Mouse (Mus musculus) thymus, postnatal 25 days (tissue): ENCODE data around the gene Foxp1.
A peak's percentile ranks its signal among the peaks of the same experiment; 100 is the strongest.

ENCODE experiments used
- DNase-seq: peaks from one replicate; pipeline ENCODE4 v3.0.0; 2022

Foxp1 gene

DNA sequence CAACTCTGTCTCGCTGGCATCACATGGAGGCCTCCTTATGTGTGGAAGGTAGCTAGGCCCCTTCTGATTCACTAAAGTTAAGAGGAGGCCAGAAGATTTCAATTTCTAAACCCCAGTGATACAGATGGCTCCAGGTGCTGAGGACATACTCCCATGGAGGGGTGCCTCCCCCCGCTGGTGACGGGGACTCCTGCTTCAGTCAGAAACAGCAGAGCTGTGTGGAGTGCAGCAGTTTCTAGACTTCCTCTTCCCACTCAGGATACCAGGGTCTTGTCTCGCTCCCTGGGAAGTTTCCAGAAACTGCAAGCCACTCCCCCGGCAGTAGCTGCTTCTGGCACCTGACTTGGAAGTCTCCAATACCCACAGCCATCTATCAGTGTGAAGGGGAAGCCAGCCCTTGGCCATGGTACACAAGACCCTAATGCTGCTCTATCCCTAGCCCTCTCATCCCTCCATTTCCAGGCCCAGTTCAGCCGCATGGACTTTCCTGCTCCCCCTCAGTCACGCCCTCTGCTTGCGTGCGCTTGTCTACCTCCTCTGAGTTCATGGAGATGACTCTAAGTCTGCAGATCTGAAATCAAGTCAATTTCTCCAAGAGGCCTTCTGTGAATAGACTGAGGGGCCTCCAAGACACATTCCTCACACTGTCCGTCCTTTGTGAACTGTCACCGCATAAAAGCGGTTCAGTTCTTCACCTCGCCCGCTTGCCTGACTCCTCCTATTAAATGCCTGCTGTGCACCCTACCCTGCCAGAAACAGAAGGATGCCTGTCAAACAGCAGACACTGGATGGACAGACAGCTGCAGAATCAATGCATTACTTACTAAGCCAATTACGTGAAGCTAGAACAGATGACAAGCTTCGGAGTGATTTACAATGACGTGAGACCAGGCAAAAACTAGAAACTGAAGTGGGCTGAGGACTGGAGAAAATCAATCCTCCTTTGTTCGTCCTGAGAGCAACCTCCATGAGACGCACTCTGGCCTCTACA, 202.8 kb downstream of the Foxp1 start:
- no peak for DNase-seq

DNA sequence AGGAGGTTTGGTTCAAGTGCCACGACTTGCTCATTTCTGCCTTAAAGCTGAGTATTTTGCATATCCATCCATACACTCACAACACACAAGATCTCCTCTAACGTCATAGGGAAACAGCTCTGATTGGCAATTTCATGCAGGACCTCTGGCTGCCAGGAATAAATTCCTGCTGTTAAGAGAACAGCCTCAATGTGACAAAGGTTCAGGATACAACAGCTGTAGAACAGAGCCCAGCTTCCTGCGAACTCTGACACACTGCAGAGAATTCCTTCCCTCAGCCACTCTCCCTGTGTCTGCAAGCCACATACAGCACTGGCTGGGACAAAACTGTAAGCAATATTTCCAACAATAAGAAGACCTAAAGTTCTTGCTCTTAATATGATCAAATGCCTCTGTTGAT, 207.8 kb downstream of the Foxp1 start:
- DNase-seq, result no peak

DNA sequence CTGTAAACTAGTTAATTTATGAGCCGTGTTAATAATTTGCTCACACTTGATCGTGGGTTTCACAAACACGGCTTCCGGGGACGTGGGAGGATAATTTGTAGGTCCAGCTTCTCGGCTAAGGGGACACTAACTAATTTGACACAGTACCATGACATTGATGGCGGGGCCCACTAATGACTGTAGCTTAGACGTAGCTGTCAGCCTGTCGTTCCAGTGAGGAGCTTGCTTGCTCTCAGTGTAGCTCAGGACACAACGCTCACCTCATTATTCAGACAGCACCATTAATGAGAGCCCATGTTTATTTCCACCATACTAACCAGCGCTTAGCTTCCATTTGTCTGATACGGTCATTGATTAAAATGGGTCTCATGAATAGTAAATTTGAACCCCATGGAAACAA, 212.0 kb downstream of the Foxp1 start:
- no peak for DNase-seq

DNA sequence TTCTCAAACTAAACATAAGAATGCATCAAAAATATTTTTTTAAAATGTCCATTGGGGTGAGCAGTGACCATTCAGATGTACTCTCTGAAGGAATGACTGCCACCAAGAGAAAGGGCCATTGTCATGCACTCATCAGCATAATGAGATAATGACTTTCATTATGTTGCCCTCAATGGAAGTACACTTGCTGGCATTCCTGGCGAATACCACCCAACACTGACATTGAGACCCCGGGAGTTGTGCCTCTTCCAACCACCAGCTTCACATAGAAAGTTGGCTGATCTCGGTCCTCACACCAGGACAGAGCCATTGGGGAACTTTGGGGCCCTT, 212.4 kb downstream of the Foxp1 start:
- no peak for DNase-seq

DNA sequence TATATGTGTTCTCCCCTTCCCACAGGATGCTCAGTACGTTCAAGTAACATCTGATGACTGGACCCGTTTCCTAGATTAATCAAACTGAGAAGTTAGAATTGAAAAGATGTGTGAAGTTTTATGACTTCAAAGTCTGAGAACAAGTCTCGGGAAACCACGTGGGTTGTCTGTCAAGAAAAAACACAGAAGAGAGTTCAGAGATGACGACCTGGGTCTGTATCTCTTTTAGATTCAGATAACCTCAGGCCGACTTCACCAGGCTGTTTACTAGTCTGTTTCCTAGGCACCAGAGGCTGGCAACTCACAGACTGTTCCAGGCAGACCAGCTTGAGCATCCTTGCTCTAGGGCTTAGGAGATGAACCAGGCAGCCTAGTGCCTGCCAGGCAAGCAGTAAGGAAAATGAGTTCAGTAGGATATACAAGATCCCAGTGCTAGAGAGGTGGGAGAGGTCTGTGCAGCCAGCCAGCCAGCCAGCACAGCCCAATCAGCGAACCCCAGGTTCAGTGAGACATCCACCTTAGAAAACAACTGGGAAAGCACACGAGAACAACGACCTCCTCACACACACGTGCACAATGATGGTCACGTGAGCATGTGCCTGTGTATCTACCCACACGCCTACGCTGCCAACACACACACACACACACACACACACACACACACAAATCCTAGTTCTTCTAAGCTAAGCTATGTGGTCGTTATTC, 212.9 kb downstream of the Foxp1 start:
- DNase-seq, result no peak

DNA sequence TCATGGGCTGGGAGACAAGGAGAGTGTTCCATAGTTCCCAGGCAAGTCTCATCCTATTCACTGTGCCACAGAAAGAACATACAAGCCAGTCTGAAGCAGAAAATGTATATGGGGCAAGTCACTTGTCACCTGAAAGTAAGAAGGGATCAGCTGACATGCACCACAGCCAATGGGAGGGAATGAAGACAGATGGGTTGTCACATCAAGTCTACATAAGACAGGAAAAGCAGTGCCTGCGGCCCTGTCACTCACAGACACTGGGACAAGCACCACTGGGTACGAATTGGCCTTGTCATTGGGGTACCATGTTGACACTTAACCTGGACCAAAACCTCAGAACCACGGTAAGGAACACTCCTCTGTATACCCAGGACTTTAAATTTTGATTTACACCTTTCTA, 216.8 kb downstream of the Foxp1 start:
- DNase-seq, result no peak

DNA sequence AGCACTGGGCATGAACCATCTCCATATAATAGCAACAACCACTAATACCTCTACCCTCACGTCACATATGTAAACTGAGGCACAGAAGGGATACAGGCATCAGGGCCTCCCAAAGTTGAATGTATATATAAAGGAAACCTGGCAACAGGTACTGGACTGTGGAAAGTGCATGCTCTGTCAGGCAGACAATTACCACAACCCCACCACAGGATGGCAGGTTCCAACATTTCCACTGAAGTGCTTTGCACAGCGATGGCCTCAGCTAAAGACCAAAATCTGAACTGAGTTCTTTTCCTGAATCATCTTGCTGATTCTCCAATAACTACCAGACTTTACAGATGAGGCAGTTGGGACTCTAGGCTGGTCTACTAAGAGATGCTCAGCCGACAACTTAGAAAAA, 217.3 kb downstream of the Foxp1 start:
- no peak for DNase-seq

DNA sequence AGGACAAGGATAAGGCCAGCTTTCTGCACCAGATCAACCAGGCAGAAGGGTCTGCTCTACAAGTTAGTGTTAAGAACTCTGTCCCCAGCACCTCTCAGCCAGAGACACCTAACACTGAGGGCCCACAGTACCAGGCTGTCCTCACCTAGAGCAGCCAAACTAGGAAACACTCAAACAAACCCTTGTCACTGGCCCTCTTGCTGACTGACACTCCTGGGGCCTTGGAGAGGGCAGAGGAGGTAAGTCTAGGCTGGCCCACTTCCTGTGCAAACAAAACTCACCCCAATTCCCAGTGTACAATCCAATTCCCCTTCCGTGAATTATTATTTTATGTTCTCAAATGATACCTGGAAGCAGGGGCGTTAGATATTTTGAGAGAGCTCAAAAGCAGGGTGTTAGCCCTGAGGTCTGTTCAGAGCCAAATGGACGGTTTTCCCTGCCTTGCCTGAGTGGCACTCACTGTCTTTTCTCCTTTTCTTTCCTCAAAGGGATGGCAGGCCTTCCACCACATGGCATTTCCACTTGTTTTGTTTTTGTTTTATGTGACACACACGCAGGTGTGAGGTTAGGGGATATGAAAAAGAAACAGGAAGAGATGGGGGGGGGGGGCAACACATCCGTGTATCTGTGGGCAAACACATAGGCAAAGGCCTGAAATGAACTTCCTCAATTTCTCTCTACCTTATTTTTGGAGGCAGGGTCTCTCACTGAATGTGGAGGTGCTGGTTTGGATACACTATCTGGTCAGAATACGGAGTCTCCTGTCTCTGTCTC, 219.7 kb downstream of the Foxp1 start:
- DNase-seq, result peak; percentile 44

DNA sequence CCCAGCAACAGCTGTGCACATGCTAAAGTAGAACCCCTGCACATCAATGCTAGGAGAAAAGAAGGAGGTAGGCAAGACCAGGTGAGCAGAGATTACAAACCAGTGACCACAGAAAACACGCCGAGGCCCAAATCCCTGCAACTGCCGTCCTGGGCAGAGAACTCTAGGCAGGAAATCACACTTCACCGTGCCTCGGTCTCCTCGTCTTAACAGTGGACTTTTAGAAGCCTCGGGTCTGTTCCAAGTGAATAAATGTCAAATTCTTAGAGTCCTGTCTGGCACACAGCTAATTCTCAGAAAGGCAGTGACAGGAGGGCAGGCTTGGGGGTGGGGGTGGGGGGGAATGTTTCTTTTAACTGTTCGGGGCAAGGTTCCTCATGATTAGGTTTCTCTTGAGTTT, 220.6 kb downstream of the Foxp1 start:
- no peak for DNase-seq

DNA sequence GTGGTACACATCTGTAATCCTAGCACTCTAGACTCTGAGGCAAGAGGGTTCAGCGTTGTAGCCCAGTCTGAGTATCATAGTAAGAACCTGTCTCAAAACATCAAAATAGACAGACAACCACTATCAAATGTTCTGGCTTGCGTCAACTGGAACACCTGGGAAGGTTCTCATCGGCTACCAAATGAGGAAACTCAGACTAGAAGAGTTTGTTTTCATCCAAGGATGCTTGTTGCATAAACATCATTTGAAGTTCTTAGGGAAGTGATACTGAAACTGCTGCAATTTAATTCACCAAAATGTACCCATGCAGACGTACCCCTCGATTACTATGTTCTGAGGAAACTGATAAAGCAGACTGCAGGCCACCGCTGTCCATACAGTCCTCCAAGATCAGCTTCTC, 222.3 kb downstream of the Foxp1 start:
- no peak for DNase-seq

DNA sequence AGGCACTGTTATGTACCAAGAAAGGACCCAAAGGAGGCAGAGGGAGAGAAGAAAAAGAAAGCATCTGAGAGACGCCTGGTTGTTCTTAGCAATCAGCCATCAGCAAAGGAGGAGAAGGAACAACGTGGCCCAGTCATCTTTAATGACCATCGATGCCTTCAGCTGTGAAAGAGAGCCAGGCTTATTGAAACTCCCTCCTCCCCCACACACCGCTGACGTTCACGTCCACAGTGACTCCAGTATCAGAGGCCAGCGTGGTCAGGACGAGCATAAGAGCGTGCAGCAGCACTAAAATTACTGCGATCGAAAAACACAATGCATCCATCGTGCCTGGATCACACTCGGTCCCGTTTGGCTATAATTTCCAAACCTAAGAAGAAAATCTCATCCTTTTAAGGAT, 223.3 kb downstream of the Foxp1 start:
- DNase-seq, result no peak

DNA sequence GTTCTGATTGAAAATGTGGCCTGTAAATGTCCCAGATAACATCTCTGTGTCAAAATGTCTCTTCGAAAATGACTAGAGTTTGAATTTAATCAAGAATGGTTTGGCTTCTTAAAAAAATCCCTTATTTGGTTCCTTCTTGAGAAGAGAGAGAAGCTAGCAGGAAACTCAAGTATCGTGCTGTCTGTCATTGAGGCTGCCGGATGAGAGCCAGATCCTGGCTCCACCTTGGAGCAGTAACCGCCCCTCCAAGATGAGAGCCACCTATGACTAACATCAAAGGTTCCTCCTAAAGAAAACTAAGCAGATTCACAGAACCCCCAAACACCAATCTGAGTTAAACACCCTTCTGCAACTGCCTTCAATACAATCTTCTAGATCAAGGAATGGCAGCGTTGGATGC, 225.0 kb downstream of the Foxp1 start:
- no peak for DNase-seq

DNA sequence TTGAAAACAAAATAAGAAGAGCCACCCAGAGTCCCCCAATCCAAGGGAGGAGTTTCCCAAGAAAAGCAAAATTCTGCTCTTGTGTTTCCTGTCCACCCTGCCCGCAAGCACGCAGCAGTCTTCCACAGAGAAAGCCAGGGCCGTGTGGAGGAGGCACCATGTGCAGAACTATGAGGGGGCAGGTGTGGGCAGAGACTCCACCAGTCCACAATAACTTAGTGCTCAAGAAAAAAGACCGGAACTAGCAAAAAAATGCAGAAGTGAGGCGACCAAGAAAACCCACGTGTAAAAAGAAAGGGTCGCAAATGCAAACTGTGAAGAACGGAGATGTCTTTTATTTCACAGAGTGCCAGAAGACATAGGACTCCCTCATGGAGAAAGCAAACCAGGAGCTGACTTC, 227.0 kb downstream of the Foxp1 start:
- DNase-seq, result no peak

DNA sequence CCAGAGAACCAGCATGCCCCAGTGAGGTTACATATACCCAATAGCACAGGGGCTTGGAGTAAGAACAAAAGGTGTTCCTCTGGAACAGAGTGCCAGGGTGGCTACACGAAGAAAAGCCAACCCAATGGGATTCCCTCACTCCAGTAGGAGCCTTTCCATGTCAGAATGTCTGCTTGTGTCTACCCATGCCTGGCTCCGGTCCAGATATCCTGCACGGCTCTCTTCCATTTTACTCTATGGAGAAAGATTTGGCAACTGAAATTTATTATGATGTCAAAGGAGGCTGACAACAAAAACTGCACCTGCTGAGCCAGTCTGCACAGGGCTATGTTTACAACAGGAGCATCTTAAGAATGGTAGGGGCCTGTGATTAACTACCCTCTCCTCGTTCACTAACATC, 233.3 kb downstream of the Foxp1 start:
- no peak for DNase-seq

DNA sequence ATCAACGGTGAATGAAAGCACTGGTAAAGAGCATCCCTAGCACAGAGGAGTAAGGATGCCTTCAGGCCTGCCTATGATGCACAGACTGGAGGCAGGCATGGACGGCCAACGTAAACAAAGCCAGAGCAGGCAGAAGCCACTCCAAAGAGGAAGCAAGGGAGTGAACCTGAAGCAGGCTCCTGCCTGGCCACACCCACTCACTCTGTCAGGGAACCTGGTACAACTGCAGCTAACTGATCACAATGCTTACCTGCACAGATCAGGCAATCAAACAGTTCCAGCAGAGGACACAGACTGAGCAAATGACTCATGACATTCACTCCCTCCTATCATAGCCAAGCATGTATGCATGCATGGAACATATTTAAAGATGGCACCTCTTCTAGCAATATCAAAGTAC, 237.5 kb downstream of the Foxp1 start:
- peak; percentile 4 for DNase-seq

DNA sequence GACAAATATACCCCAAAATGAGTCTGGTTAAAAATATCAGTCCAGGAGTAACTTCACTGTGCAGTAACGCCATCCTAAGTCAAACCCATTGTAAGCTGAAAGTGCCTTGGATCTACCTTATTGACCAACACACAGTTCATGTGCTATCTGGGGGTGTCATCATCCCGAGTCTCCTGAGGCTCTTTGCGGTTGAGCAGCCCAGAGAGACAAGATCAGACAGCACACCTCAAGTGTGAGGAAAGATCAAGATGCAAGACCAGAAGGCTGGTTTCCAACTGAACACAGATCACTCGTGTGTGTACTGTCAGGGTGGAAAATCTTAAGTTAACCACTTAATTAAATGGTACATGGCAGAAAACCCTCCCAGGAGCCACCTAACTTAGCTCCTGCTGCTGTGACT, 238.5 kb downstream of the Foxp1 start:
- DNase-seq, result no peak

DNA sequence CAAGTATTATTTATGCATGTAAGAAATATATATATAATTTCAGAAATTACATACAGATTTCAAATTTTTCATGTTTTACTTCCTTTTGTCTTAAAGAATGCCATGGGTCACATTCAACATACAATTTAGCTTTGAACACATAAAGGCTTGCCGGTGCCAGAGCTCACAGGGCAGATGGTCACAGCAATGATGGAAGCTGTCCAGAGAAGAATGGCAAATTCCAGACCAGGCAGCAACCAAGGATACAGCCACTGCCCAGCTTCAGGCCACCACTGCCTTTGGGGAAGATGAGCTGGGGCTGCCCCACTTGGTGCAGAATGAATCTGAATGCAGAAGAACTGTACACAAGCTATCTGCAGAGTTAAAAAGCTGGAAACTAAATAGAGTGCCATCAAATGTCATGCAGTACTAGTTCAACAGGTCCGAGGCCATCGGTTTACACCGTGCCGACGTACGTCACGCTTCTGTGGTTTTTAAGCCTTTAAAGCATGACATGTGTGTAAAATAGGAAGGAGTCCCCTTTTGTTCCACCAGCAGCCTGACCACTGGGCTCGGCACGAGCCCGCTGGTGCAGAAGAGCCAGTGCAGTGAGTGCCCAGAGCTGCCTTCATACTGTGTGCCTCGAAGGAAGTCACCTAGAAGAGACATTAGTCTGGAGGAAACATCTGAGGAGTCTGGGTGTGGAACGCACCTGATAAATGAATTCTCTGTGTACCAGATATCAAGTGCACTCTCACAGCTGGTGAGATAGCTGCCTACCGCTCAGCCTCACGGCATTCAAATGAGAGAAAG, 239.5 kb downstream of the Foxp1 start:
- peak; percentile 40 for DNase-seq

DNA sequence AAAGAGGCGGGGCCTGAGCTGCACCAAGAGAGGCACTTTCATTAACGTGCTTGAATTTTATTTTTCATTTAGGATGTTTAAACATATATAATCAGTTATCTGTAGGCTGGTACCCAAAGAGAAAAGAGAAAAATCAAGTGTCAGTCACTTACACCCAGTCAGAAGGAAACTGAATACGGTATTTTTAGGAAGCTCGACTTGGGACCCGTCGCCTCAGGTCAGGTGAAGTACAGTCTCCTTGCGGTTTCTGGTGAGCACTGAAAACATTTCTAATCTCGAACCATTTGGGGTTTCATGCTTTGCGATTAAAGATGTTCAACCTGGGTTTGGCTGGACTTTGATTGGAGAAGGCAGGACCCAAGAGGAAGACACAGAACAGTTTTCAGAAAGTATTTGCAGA, 241.1 kb downstream of the Foxp1 start:
- DNase-seq, result no peak

DNA sequence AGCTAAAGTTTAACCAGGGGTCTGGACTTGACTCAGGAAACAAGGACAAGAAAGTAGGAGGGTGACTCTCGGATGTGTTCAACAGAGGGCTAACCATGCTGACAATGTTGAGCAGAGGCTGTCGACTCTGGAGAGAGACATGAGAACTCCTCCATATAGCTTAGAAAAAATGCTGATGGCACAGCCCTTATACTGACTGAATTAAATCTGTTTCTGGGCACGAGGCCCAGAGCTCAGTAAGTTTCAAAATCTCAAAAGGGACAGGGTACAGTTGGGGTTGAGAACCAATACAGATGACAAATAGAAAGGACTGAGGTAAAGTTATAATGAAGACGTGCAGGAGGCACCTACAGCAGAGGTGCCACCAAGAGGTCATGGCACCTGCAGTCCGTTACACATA, 241.9 kb downstream of the Foxp1 start:
- DNase-seq, result no peak

DNA sequence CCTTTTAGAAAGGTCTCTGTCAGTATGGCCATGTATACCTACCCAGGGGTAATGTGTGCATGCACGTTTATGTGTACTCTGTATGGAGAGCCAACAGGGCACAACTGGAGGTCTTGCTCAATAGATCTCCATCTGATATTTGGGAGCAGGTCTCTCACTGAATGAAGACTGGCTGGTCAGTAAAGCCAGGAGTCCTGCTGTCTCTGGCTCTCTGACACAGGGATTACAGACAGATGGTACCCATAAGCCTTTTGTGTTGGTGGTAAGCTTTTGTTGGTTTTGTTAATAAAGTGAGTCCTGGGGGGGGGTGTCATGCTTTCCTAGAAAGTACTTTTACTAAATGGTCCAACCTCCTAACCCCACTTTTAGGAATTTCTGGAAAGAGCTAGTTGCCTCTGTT, 245.3 kb downstream of the Foxp1 start:
- DNase-seq, result no peak

DNA sequence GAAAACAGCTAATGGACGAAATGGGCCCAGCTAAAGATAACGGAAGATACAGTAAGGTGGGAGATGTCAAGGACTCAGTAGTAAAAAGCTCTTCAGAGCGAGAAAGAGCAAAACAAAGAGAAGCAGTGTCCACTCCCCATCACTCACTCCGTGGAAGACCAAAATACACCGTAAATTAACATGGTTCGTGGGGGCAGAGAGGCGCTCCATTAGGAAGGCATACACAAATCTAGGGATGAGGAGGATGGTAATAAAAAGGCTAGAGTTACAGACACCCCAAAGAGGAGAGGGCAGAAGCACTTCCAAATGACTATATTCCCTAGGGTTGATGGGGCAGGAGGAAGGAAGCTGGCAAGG, 246.2 kb downstream of the Foxp1 start:
- DNase-seq, result no peak

DNA sequence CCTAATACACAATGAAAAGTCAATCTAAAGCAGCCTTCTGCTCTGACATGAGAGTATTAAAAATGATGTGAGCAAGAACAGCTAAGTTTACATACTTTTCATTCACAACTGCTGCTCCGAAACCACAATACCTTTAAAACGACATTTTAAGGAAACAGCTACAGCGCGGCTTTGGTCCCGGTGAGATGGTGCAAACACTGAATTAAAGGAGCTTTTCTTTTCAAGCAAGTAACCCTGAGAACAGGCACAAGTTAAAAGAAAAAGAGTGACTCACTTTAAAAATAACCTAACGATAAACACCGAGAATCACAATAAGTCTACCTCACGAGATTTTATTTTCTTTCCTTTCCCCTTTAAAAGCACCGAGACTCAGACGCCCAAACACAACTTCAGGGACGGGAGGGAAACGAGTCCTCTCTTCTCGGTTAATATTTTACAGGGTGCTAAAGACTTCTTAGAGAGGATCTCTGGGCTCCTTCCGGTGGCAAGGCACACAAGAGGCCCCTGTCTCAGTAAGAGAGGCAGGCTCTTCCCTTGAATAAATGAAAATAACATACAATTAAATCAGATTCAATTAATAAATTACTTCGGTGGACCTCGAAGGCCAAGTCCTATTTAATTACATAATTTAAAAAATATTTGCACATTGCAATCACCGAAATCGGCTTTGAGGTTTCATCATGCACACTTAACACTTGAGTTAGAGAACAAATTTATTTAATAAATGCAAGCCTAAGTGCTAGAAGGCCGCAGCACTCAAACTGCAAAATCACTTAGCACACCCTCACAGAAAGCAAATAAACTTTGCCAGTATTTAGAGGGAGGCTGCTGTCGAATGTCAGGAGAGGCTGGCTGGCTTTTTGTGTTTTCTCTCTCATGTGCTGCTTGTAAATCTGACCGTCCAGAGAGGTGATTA, 246.9 kb downstream of the Foxp1 start:
- peak; percentile 26 for DNase-seq
